Mouse (Mus musculus) mammary gland, adult 2 months (tissue): ENCODE results near the gene Gm11239. TPM values are rescaled to one million over a fixed set of nuclear protein-coding genes. Genes with fewer than 3 reads are reported as not detected.

Experiments
- polyA plus RNA-seq: library from polyadenylated mRNA; depleted of rRNA; stranded (reverse); fragments of >200 nt; gene quantifications from 2 replicates; pipeline ENCODE4 v1.2.3, GENCODE M21; 2012; ENCODE audit warnings: low replicate concordance; rRNA removed

Gm11239 gene
- polyA plus RNA-seq = not detected in 2 replicates

GRCm38 (mm10) chr4:73668054-73668453 lies at the start of gene Gm11239:
Gm11239 (plus strand) TSS chr4:73668354.

DNA sequence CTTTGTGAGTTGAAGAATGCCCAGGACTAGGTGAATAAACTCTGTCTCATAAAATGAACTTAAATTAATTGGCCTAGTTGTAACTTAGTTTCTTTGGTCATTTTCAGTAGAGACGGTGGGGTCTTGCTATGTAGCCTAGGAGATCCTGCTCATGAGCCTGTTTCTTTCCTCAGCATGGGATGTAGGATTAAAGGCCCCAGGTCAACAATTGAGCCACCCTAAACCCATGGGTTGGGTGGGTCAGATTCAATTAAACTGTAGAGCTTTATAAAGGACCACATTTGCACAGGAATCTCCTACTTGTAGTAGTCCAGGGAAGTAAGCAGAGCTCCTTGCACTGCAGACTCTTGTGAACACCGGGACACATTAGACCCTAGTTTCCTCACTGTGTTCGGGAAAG lies 45.5 kb upstream of the Gm11239 start, which contains the start of gene Gm11237:
Gene Gm11237 (plus strand): TSS at position 301 of the 400 bp plus-strand sequence.

DNA sequence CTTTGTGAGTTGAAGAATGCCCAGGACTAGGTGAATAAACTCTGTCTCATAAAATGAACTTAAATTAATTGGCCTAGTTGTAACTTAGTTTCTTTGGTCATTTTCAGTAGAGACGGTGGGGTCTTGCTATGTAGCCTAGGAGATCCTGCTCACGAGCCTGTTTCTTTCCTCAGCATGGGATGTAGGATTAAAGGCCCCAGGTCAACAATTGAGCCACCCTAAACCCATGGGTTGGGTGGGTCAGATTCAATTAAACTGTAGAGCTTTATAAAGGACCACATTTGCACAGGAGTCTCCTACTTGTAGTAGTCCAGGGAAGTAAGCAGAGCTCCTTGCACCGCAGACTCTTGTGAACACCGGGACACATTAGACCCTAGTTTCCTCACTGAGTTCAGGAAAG lies 30.3 kb upstream of the Gm11239 start, which contains the start of gene Gm11236:
Gene Gm11236 (plus strand): TSS at position 301 of the 400 bp plus-strand sequence.

DNA sequence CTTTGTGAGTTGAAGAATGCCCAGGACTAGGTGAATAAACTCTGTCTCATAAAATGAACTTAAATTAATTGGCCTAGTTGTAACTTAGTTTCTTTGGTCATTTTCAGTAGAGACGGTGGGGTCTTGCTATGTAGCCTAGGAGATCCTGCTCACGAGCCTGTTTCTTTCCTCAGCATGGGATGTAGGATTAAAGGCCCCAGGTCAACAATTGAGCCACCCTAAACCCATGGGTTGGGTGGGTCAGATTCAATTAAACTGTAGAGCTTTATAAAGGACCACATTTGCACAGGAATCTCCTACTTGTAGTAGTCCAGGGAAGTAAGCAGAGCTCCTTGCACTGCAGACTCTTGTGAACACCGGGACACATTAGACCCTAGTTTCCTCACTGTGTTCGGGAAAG lies 15.1 kb downstream of the Gm11239 start, which contains the start of gene Gm428:
Gene Gm428 (plus strand): TSS at position 301 of the 400 bp plus-strand sequence.

Other genes starting within 250 kb of the Gm11239 start
- not detected in 2 replicates for gene Gm11238, start 60.5 kb upstream of the Gm11239 start, polyA plus RNA-seq
- gene Gm11237, start 45.4 kb upstream of the Gm11239 start, polyA plus RNA-seq = not detected in 2 replicates
- not detected in 2 replicates for gene Gm11236, start 30.2 kb upstream of the Gm11239 start, polyA plus RNA-seq
- gene Gm428, start 15.2 kb downstream of the Gm11239 start, polyA plus RNA-seq = not detected in 2 replicates
- 2.3 and 2.9 TPM in 2 replicates for gene Rasef, start 122.6 kb downstream of the Gm11239 start, polyA plus RNA-seq
- not detected in 2 replicates for gene Gm11758, start 207.9 kb downstream of the Gm11239 start, polyA plus RNA-seq
- gene Gm11757, start 222.8 kb downstream of the Gm11239 start, polyA plus RNA-seq = not detected in 2 replicates
- not detected in 2 replicates for gene Gm13871, start 237.6 kb downstream of the Gm11239 start, polyA plus RNA-seq